Mouse (Mus musculus) left cerebral cortex, postnatal 25 days (tissue): ENCODE data around the gene Zbtb43. TPM values are rescaled to one million over a fixed set of nuclear protein-coding genes. Genes with fewer than 3 reads are reported as not detected.

Experiments
- DNase-seq, 2 experiments: peaks; one replicate each; pipeline ENCODE4 v3.0.0; 2022; ENCODE audit warnings: low spot score in 2 of 2, mixed read lengths in 1 of 2
- intact Hi-C: fragments of 180-260 bp; cut with DNase I; formaldehyde crosslinking; loops from one replicate; pipeline ENCODE4 v1.15.1; 2025
- total RNA-seq, 2 experiments: library from RNA; stranded (reverse); gene quantifications; 2 replicates each; pipeline ENCODE4 v1.2.3; 2021

The Zbtb43 gene
- total RNA-seq, 2 experiments from 2014 or later, result 30.9 to 36.0 TPM

- intact Hi-C loops, result no loop called here
- DNase-seq, result no peak
Observed at GRCm38 (mm10) chr2:33435036-33435650, 33.2 kb downstream of the Zbtb43 start.

GRCm38 (mm10) chr2:33432877-33433276, 35.5 kb downstream of the Zbtb43 start:
- intact Hi-C loops, result loop anchor here (5.0 kb wide), 1 partner anchor 34 kb away; the partner anchor contains the start of gene Zbtb43
- peak in 1 of 2 experiments; percentile 76 for DNase-seq

GRCm38 (mm10) chr2:33430771-33431699, 37.3 kb downstream of the Zbtb43 start, which contains the start of gene Zbtb34:
TSS of gene Zbtb34 (minus strand) at chr2:33431324.
- intact Hi-C loops, result loop anchor here (2.0 to 5.0 kb wide), 2 partner anchors 22 to 36 kb away; partner anchors contain the start of gene Zbtb43
- DNase-seq, result peak; percentile 54 to 59

GRCm38 (mm10) chr2:33430081-33430770, 38.1 kb downstream of the Zbtb43 start:
- no peak for DNase-seq
- intact Hi-C loops, result loop anchor here (2.0 to 5.0 kb wide), 2 partner anchors 23 to 37 kb away; partner anchors contain the start of gene Zbtb43

GRCm38 (mm10) chr2:33429339-33429738, 39.0 kb downstream of the Zbtb43 start:
- DNase-seq, result no peak
- intact Hi-C loops, result no loop called here

GRCm38 (mm10) chr2:33426640-33427398, 41.5 kb downstream of the Zbtb43 start:
- DNase-seq, result peak in 1 of 2 experiments; percentile 58
- intact Hi-C loops, result no loop called here

- intact Hi-C loops, result no loop called here
- DNase-seq, result no peak
Observed at GRCm38 (mm10) chr2:33417454-33417853, 50.9 kb downstream of the Zbtb43 start.

GRCm38 (mm10) chr2:33414019-33414418, 54.3 kb downstream of the Zbtb43 start:
- intact Hi-C loops, result no loop called here
- no peak for DNase-seq

- no peak for DNase-seq
- intact Hi-C loops, result no loop called here
Observed at GRCm38 (mm10) chr2:33412111-33412510, 56.2 kb downstream of the Zbtb43 start.

GRCm38 (mm10) chr2:33403511-33404003, 64.8 kb downstream of the Zbtb43 start:
- no peak for DNase-seq
- intact Hi-C loops, result loop anchor here (2.0 to 5.0 kb wide), 2 partner anchors 36 to 247 kb away; no protein-coding TSS in a partner anchor

- intact Hi-C loops, result loop anchor here (1.0 to 5.0 kb wide), 3 partner anchors 35 to 246 kb away; no protein-coding TSS in a partner anchor
- DNase-seq, result no peak
Observed at GRCm38 (mm10) chr2:33402638-33403037, 65.7 kb downstream of the Zbtb43 start.

GRCm38 (mm10) chr2:33402236-33402635, 66.1 kb downstream of the Zbtb43 start:
- peak; percentile 77 to 87 for DNase-seq
- intact Hi-C loops, result loop anchor here (1.0 to 5.0 kb wide), 3 partner anchors 35 to 245 kb away; no protein-coding TSS in a partner anchor

- intact Hi-C loops, result loop anchor here (5.0 kb wide), 1 partner anchor 34 kb away; no protein-coding TSS in a partner anchor
- DNase-seq, result no peak
Observed at GRCm38 (mm10) chr2:33401217-33401616, 67.1 kb downstream of the Zbtb43 start.

GRCm38 (mm10) chr2:33400541-33400940, 67.8 kb downstream of the Zbtb43 start:
- intact Hi-C loops, result loop anchor here (5.0 kb wide), 1 partner anchor 33 kb away; no protein-coding TSS in a partner anchor
- no peak for DNase-seq

Other genes starting within 250 kb of the Zbtb43 start
- 10 to 100 TPM; 56.8 to 59.2 TPM for gene Ralgps1, start 97.1 kb downstream of the Zbtb43 start, total RNA-seq
- gene Zbtb34, start 37.2 kb downstream of the Zbtb43 start, total RNA-seq, result 10 to 100 TPM; 24.2 to 26.2 TPM
- under 1 TPM; 0.18 to 0.32 TPM for gene Lmx1b, start 172.0 kb upstream of the Zbtb43 start, total RNA-seq